Mouse (Mus musculus) midbrain, embryonic 12.5 days (tissue): Measurements from ENCODE around the gene Lrrc4c. TPM values are rescaled to one million over a fixed set of nuclear protein-coding genes. Genes with fewer than 3 reads are reported as not detected.

Experiments used
- ATAC-seq: fragments of 200-750 bp; cut with Nextera tagmentation; 2 replicates; pipeline ENCODE4 v1.8.0; 2017; ENCODE audit warnings: low read depth, moderate TSS enrichment, moderate library complexity; ENCODE audit not compliant: low FRiP score
- H3K27ac ChIP-seq: fragments of 300-500 bp; sonication (generic); replicated peaks from 2 replicates; pipeline ENCODE4 v1.5.1; 2016; ENCODE audit warnings: mild to moderate bottlenecking
- H3K27me3 ChIP-seq: fragments of 300-500 bp; sonication (generic); 2 replicates; pipeline ENCODE4 v1.6.1; 2016; ENCODE audit warnings: mild to moderate bottlenecking
- H3K36me3 ChIP-seq: fragments of 300-500 bp; sonication (generic); 2 replicates; pipeline ENCODE4 v1.6.1; 2016
- H3K4me1 ChIP-seq: fragments of 300-500 bp; sonication (generic); 2 replicates; pipeline ENCODE4 v1.6.1; 2016
- H3K4me2 ChIP-seq: fragments of 300-500 bp; sonication (generic); replicated peaks from 2 replicates; pipeline ENCODE4 v1.6.1; 2016; ENCODE audit warnings: mild to moderate bottlenecking, moderate library complexity
- H3K4me3 ChIP-seq: fragments of 300-500 bp; sonication (generic); 2 replicates; pipeline ENCODE4 v1.5.1; 2016; ENCODE audit warnings: mild to moderate bottlenecking
- H3K9ac ChIP-seq: fragments of 300-500 bp; sonication (generic); replicated peaks from 2 replicates; pipeline ENCODE4 v1.6.1; 2016; ENCODE audit warnings: mild to moderate bottlenecking, moderate library complexity
- H3K9me3 ChIP-seq: fragments of 300-500 bp; sonication (generic); 2 replicates; pipeline ENCODE4 v1.6.1; 2016; ENCODE audit warnings: mild to moderate bottlenecking
- WGBS: fragments of 180-500 bp; shearing (Covaris S2); methylation state at CpG from one replicate; pipeline ENCODE4 v1.1.7; 2016; 5-methylcytosine and 5-hydroxymethylcytosine counted together
- polyA plus RNA-seq: library from polyadenylated mRNA; unstranded; fragments of >200 nt; fragmentation: Nextera tagmentation; extraction: Ambion mirVana; gene quantifications from 2 replicates; pipeline ENCODE4 v1.2.1, GENCODE M21; 2016

Gene Lrrc4c
- polyA plus RNA-seq, 1 experiment from 2014 or later = 7.5 TPM

GRCm38 (mm10) chr2:97332084-97332682, 1014.2 kb downstream of the Lrrc4c start:
- Histone ChIP-seq H3K27me3 (no peaks in the 10 kb centered on the region), H3K4me3 (no peak overlapping the region), H3K36me3 (no peaks in the 10 kb centered on the region), H3K9me3 (no peaks in the 10 kb centered on the region), H3K4me2 (no peak overlapping the region), H3K4me1 (no peaks in the 10 kb centered on the region), H3K27ac (no peak overlapping the region), H3K9ac (no peak overlapping the region)
- ATAC-seq = peak; percentile 27; the same call in 1 of the 2 replicates
- WGBS = 62% methylated on average over 1 of the region's 1 CpGs

GRCm38 (mm10) chr2:97339627-97340026, 1021.7 kb downstream of the Lrrc4c start:
- Histone ChIP-seq H3K9me3 (no peaks in the 10 kb centered on the region), H3K36me3 (no peaks in the 10 kb centered on the region), H3K27ac (no peak overlapping the region), H3K4me3 (no peak overlapping the region), H3K4me2 (no peak overlapping the region), H3K9ac (no peak overlapping the region), H3K27me3 (no peaks in the 10 kb centered on the region), H3K4me1 (no peaks in the 10 kb centered on the region)
- no peak for ATAC-seq
- 77% methylated on average over 4 of the region's 4 CpGs for WGBS

- no peaks in the 10 kb centered on the region for H3K36me3 ChIP-seq
- WGBS = 87% methylated on average over 2 of the region's 2 CpGs
- H3K9ac ChIP-seq = no peak overlapping the region
- H3K4me1 ChIP-seq = no peaks in the 10 kb centered on the region
- no peak for ATAC-seq
- H3K27me3 ChIP-seq = no peaks in the 10 kb centered on the region
- H3K9me3 ChIP-seq = no peaks in the 10 kb centered on the region
- H3K4me3 ChIP-seq = no peak overlapping the region
- H3K4me2 ChIP-seq = no peak overlapping the region
- H3K27ac ChIP-seq = no peak overlapping the region
Observed at GRCm38 (mm10) chr2:97361235-97361634, 1043.3 kb downstream of the Lrrc4c start.

GRCm38 (mm10) chr2:97369978-97370377, 1052.0 kb downstream of the Lrrc4c start:
- H3K9ac ChIP-seq = no peak overlapping the region
- no peak overlapping the region for H3K27ac ChIP-seq
- H3K9me3 ChIP-seq = no peaks in the 10 kb centered on the region
- H3K4me2 ChIP-seq = no peak overlapping the region
- no peak for ATAC-seq
- H3K4me3 ChIP-seq = no peak overlapping the region
- WGBS = 73% methylated on average over 3 of the region's 3 CpGs
- H3K27me3 ChIP-seq = no peaks in the 10 kb centered on the region
- H3K4me1 ChIP-seq = no peaks in the 10 kb centered on the region
- no peaks in the 10 kb centered on the region for H3K36me3 ChIP-seq

GRCm38 (mm10) chr2:97391437-97391836, 1073.5 kb downstream of the Lrrc4c start:
- Histone ChIP-seq H3K27ac (no peak overlapping the region), H3K27me3 (no peaks in the 10 kb centered on the region), H3K9me3 (no peaks in the 10 kb centered on the region), H3K4me2 (no peak overlapping the region), H3K9ac (no peak overlapping the region), H3K4me1 (no peaks in the 10 kb centered on the region), H3K4me3 (no peak overlapping the region), H3K36me3 (no peaks in the 10 kb centered on the region)
- no peak for ATAC-seq
- WGBS = 88% methylated on average over 3 of the region's 3 CpGs

- Histone ChIP-seq H3K27me3 (no peaks in the 10 kb centered on the region), H3K27ac (no peak overlapping the region), H3K9ac (no peak overlapping the region), H3K4me2 (no peak overlapping the region), H3K9me3 (no peaks in the 10 kb centered on the region), H3K4me1 (no peaks in the 10 kb centered on the region), H3K36me3 (no peaks in the 10 kb centered on the region), H3K4me3 (no peak overlapping the region)
- 86% methylated on average over 2 of the region's 2 CpGs for WGBS
- no peak for ATAC-seq
Observed at GRCm38 (mm10) chr2:97391876-97392275, 1073.9 kb downstream of the Lrrc4c start.

- Histone ChIP-seq H3K36me3 (no peaks in the 10 kb centered on the region), H3K4me3 (no peak overlapping the region), H3K4me2 (no peak overlapping the region), H3K9me3 (no peaks in the 10 kb centered on the region), H3K9ac (no peak overlapping the region), H3K27me3 (no peaks in the 10 kb centered on the region), H3K27ac (no peak overlapping the region), H3K4me1 (no peaks in the 10 kb centered on the region)
- no peak for ATAC-seq
- WGBS = 77% methylated on average over 1 of the region's 1 CpGs
Observed at GRCm38 (mm10) chr2:97413066-97413465, 1095.1 kb downstream of the Lrrc4c start.

GRCm38 (mm10) chr2:97414416-97415362, 1096.7 kb downstream of the Lrrc4c start:
- no peak overlapping the region for H3K27ac ChIP-seq
- H3K4me2 ChIP-seq = no peak overlapping the region
- H3K27me3 ChIP-seq = no peaks in the 10 kb centered on the region
- WGBS = 82% methylated on average over 8 of the region's 8 CpGs
- H3K9ac ChIP-seq = no peak overlapping the region
- H3K4me3 ChIP-seq = no peak overlapping the region
- H3K4me1 ChIP-seq = no peaks in the 10 kb centered on the region
- H3K9me3 ChIP-seq = no peaks in the 10 kb centered on the region
- H3K36me3 ChIP-seq = no peaks in the 10 kb centered on the region
- no peak for ATAC-seq

- Histone ChIP-seq H3K4me3 (no peak overlapping the region), H3K9me3 (no peaks in the 10 kb centered on the region), H3K36me3 (no peaks in the 10 kb centered on the region), H3K4me2 (no peak overlapping the region), H3K4me1 (no peaks in the 10 kb centered on the region), H3K9ac (no peak overlapping the region), H3K27me3 (no peaks in the 10 kb centered on the region), H3K27ac (no peak overlapping the region)
- WGBS = 100% methylated on average over 1 of the region's 1 CpGs
- no peak for ATAC-seq
Observed at GRCm38 (mm10) chr2:97434140-97434539, 1116.2 kb downstream of the Lrrc4c start.

- H3K9me3 ChIP-seq = no peaks in the 10 kb centered on the region
- no peak overlapping the region for H3K9ac ChIP-seq
- H3K27me3 ChIP-seq = no peaks in the 10 kb centered on the region
- H3K4me2 ChIP-seq = no peak overlapping the region
- H3K27ac ChIP-seq = no peak overlapping the region
- WGBS = 74% methylated on average over 2 of the region's 2 CpGs
- no peak for ATAC-seq
- H3K36me3 ChIP-seq = no peaks in the 10 kb centered on the region
- no peak overlapping the region for H3K4me3 ChIP-seq
- H3K4me1 ChIP-seq = no peaks in the 10 kb centered on the region
Observed at GRCm38 (mm10) chr2:97435616-97436015, 1117.6 kb downstream of the Lrrc4c start.

GRCm38 (mm10) chr2:97437767-97438166, 1119.8 kb downstream of the Lrrc4c start:
- Histone ChIP-seq H3K4me1 (no peaks in the 10 kb centered on the region), H3K9ac (no peak overlapping the region), H3K4me3 (no peak overlapping the region), H3K4me2 (no peak overlapping the region), H3K36me3 (no peaks in the 10 kb centered on the region), H3K27ac (no peak overlapping the region), H3K9me3 (no peaks in the 10 kb centered on the region), H3K27me3 (no peaks in the 10 kb centered on the region)
- 0 out of 2 replicates have a peak, but pooled peaks have one; percentile 41 for ATAC-seq

- Histone ChIP-seq H3K9ac (no peak overlapping the region), H3K27ac (no peak overlapping the region), H3K36me3 (no peaks in the 10 kb centered on the region), H3K4me2 (no peak overlapping the region), H3K4me1 (peaks cover 2% of the 10 kb centered on the region; the same call in 1 of the 2 replicates), H3K9me3 (no peaks in the 10 kb centered on the region), H3K4me3 (no peak overlapping the region), H3K27me3 (no peaks in the 10 kb centered on the region)
- no peak for ATAC-seq
Observed at GRCm38 (mm10) chr2:97463573-97463972, 1145.6 kb downstream of the Lrrc4c start.
